Mouse (Mus musculus) ES-Bruce4 (cell line): Measurements from ENCODE around the gene Olfr1385. TPM values are rescaled to one million over a fixed set of nuclear protein-coding genes. Genes with fewer than 3 reads are reported as not detected.
"Not testable (repeated sequence)": the region's sequence is repeated elsewhere in the genome, so short reads cannot be mapped to it uniquely, and the experiment has no call there.

Experiments
- H3K27ac ChIP-seq: 2 replicates; pipeline ENCODE4 v1.5.1; 2012; ENCODE audit warnings: low read length, inconsistent platforms; ENCODE audit not compliant: insufficient read depth
- H3K27me3 ChIP-seq: 2 replicates; pipeline ENCODE4 v1.6.1; 2012; ENCODE audit warnings: mild to moderate bottlenecking, low read length, inconsistent platforms; ENCODE audit not compliant: control insufficient read depth, poor library complexity, insufficient read depth, severe bottlenecking
- H3K36me3 ChIP-seq: 2 replicates; pipeline ENCODE4 v1.6.1; 2012; ENCODE audit warnings: inconsistent platforms, mild to moderate bottlenecking, low read length, moderate library complexity; ENCODE audit not compliant: control insufficient read depth, poor library complexity, insufficient read depth, severe bottlenecking
- H3K4me1 ChIP-seq: one replicate; pipeline ENCODE4 v1.8.1; 2011; ENCODE audit warnings: low read length; ENCODE audit not compliant: control insufficient read depth, insufficient read depth
- H3K4me3 ChIP-seq: 2 replicates; pipeline ENCODE4 v1.5.1; 2011; ENCODE audit warnings: low read depth, mild to moderate bottlenecking, low read length
- H3K9ac ChIP-seq: 2 replicates; pipeline ENCODE4 v1.6.1; 2012; ENCODE audit warnings: low read depth, mild to moderate bottlenecking, inconsistent platforms; ENCODE audit not compliant: poor library complexity, severe bottlenecking
- H3K9me3 ChIP-seq: replicated peaks from 2 replicates; pipeline ENCODE4 v1.6.1; 2012; ENCODE audit warnings: mild to moderate bottlenecking, low read length, inconsistent platforms; ENCODE audit not compliant: control insufficient read depth, poor library complexity, insufficient read depth, severe bottlenecking
- CTCF ChIP-seq: IDR thresholded peaks from one replicate; pipeline ENCODE4 v1.8.1; 2011; ENCODE audit warnings: low read depth, low read length
- EP300 ChIP-seq: IDR thresholded peaks from 2 replicates; pipeline ENCODE4 v1.6.1; 2011; ENCODE audit warnings: low read depth, low read length; ENCODE audit not compliant: insufficient read depth
- POLR2A ChIP-seq: IDR thresholded peaks from one replicate; pipeline ENCODE4 v1.8.1; 2011; ENCODE audit warnings: low read length; ENCODE audit not compliant: insufficient read depth
- polyA plus RNA-seq: library from polyadenylated mRNA; stranded (reverse); fragments of >200 nt; gene quantifications from 2 replicates; pipeline ENCODE4 v1.2.4, GENCODE M21; 2011; ENCODE audit warnings: low read depth; ENCODE audit not compliant: missing spikeins, insufficient read depth, insufficient read length

Olfr1385 gene
- polyA plus RNA-seq, 1 experiment, result not detected

- Histone ChIP-seq H3K4me1 (no peaks in the 10 kb centered on the region), H3K9ac (no peak overlapping the region), H3K27me3 (no peaks in the 10 kb centered on the region), H3K9me3 (no peaks in the 10 kb centered on the region), H3K4me3 (no peak overlapping the region), H3K36me3 (no peaks in the 10 kb centered on the region), H3K27ac (no peak overlapping the region)
- no peak for TF ChIP-seq CTCF
- no peak for TF ChIP-seq POLR2A
- no peak for TF ChIP-seq EP300
Measured at GRCm38 (mm10) chr11:49532761-49533160, 43.9 kb downstream of the Olfr1385 start.

DNA sequence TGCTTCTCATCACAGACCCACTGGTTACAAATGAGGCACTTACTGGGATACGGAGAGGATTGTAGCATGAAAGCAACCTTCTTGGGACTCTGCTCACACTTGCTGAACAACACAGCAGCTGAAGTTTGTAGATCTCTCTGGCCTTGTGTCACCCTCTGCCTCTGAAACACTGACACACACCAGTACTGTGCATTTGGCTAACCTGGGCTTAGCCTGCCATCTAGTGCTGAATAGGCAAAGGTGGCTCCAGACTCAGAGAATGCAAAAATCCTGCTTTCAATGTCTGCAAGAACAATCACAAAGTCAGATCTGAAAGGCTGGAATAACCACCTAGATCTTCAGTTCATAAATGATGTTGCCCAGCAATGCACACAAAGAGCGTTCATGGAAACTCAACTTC, 47.8 kb downstream of the Olfr1385 start:
- not testable (repeated sequence) for H3K27ac ChIP-seq, H3K27me3 ChIP-seq, H3K9me3 ChIP-seq, H3K4me1 ChIP-seq, H3K4me3 ChIP-seq, H3K36me3 ChIP-seq, H3K9ac ChIP-seq

- H3K9ac ChIP-seq, H3K27me3 ChIP-seq, H3K4me1 ChIP-seq, H3K9me3 ChIP-seq, H3K36me3 ChIP-seq, H3K4me3 ChIP-seq, H3K27ac ChIP-seq: not testable (repeated sequence)
Measured at GRCm38 (mm10) chr11:49543149-49543548, 54.3 kb downstream of the Olfr1385 start, which contains the start of gene Olfr1381. Gene Olfr1381, plus strand, starts transcription at chr11:49543449.

Other genes starting within 250 kb of the Olfr1385 start
- gene Mgat1, start 244.9 kb upstream of the Olfr1385 start, polyA plus RNA-seq, result 16.5 and 21.1 TPM in 2 replicates
- gene Olfr1393, start 210.8 kb upstream of the Olfr1385 start, polyA plus RNA-seq, result not detected in 2 replicates
- gene Olfr1392, start 203.8 kb upstream of the Olfr1385 start, polyA plus RNA-seq, result not detected in 2 replicates
- not detected in 2 replicates for gene Olfr10, start 184.3 kb upstream of the Olfr1385 start, polyA plus RNA-seq
- not detected in 2 replicates for gene Olfr1391, start 166.3 kb upstream of the Olfr1385 start, polyA plus RNA-seq
- gene Olfr1390, start 153.9 kb upstream of the Olfr1385 start, polyA plus RNA-seq, result not detected in 2 replicates
- gene Olfr1389, start 66.0 kb upstream of the Olfr1385 start, polyA plus RNA-seq, result not detected in 2 replicates
- gene Olfr1388, start 52.4 kb upstream of the Olfr1385 start, polyA plus RNA-seq, result 2.6 and 4.3 TPM in 2 replicates
- gene Olfr1387, start 33.7 kb upstream of the Olfr1385 start, polyA plus RNA-seq, result not detected in 2 replicates
- gene Olfr1386, start 24.0 kb upstream of the Olfr1385 start, polyA plus RNA-seq, result not detected in 2 replicates
- 0.21 TPM in 1 of 2 replicates, not detected in the other for gene Olfr1384, start 17.7 kb downstream of the Olfr1385 start, polyA plus RNA-seq
- gene Olfr1383, start 30.6 kb downstream of the Olfr1385 start, polyA plus RNA-seq, result 0.26 and 0.34 TPM in 2 replicates
- gene Olfr1382, start 39.2 kb downstream of the Olfr1385 start, polyA plus RNA-seq, result not detected in 2 replicates
- not detected in 2 replicates for gene Olfr1381, start 54.4 kb downstream of the Olfr1385 start, polyA plus RNA-seq
- not detected in 2 replicates for gene Olfr1380, start 67.8 kb downstream of the Olfr1385 start, polyA plus RNA-seq
- gene Flt4, start 120.2 kb downstream of the Olfr1385 start, polyA plus RNA-seq, result 2.8 and 3.0 TPM in 2 replicates
- gene Scgb3a1, start 174.5 kb downstream of the Olfr1385 start, polyA plus RNA-seq, result not detected in 2 replicates
- gene Cnot6, start 223.7 kb downstream of the Olfr1385 start, polyA plus RNA-seq, result 60.3 and 64.3 TPM in 2 replicates